Mouse (Mus musculus): ENCODE data around the gene Lrrc4. TPM values are rescaled to one million over a fixed set of nuclear protein-coding genes. Genes with fewer than 3 reads are reported as not detected.

The Lrrc4 gene
- total and polyA plus RNA-seq, 3 experiments: 0.11 TPM; not detected in 2

DNA sequence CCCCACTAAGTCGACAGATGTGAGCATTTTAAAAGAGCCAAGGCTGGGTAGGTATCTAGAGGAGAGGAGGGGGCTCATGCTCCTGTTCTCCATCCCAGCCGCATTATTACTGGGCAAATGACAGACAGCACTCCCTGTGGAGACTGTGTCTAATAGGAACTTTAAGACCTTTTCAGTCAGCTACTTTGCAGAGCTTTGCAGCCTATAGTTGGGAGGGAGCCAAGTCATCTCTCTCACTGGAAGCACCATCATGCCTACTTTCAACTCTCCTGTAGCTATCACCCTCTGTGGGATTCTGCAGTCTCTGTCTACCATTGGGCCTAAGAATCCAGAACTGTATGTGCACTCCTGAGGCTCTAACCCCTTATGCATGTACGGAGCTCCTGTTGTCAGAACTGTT lies 5.7 kb downstream of the Lrrc4 start:
- H3K4me1 ChIP-seq (ENCODE audit: insufficient read depth, low read depth, low read length): no peaks in the 10 kb centered on the region
- peaks cover 74% of the 10 kb centered on the region for H3K36me3 ChIP-seq (replicated peaks)
- TF ChIP-seq GATA2 (IDR thresholded peaks at IDR 0.05; ENCODE audit: borderline replicate concordance, low read depth, low read length): no peak
- TF ChIP-seq POLR2AphosphoS5 (IDR thresholded peaks at IDR 0.05; ENCODE audit: insufficient replicate concordance, low read depth, low read length): no peak
- no peak for TF ChIP-seq CTCF (IDR thresholded peaks at IDR 0.05; ENCODE audit: low read depth, low read length)
- TF ChIP-seq GATA1 (IDR thresholded peaks at IDR 0.05; ENCODE audit: borderline replicate concordance, low read length): no peak
- TF ChIP-seq TAL1 (conservative IDR thresholded peaks at IDR 0.05; ENCODE audit: low read depth, low read length): no peak
- no peak for DNase-seq (ENCODE audit: low spot score)
- no peak overlapping the region for H3K4me3 ChIP-seq (ENCODE audit: low read depth, low read length)
- H3K9me3 ChIP-seq (replicated peaks): peaks cover 13% of the 10 kb centered on the region
- no peaks in the 10 kb centered on the region for H3K27me3 ChIP-seq (ENCODE audit: insufficient read depth, low read length)
- ATAC-seq (ENCODE audit: extremely low read depth, insufficient number of reproducible peaks, low FRiP score, poor library complexity, severe bottlenecking): no peak

DNA sequence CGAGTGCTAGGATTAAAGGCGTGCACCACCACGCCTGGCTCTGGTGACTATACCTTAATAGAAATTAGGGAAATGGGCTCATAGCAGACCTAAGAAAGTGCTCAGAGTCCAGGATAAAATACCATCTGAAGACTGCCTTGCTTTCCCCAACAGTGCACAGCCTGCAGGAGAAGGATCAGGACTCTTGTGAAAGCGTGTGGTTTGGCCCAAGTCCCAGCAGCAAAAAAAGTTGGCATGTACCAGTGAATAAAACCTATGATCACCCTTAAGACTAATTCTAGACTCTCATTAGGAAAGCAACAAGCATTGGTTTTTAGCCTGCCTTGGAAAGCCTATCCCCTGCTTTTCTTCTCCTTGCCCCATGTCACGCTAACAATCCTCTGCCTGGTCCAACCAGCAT lies 7.7 kb downstream of the Lrrc4 start:
- Histone ChIP-seq H3K9me3 (replicated peaks) (no peaks in the 10 kb centered on the region), H3K4me1 (ENCODE audit: insufficient read depth, low read depth, low read length) (no peaks in the 10 kb centered on the region), H3K27me3 (ENCODE audit: insufficient read depth, low read length) (no peaks in the 10 kb centered on the region), H3K36me3 (replicated peaks) (peaks cover 78% of the 10 kb centered on the region), H3K4me3 (ENCODE audit: low read depth, low read length) (no peak overlapping the region)
- ATAC-seq (ENCODE audit: extremely low read depth, insufficient number of reproducible peaks, low FRiP score, poor library complexity, severe bottlenecking): no peak
- no peak for DNase-seq (ENCODE audit: low spot score)
- TF ChIP-seq TAL1 (conservative IDR thresholded peaks at IDR 0.05; ENCODE audit: low read depth, low read length) (no peak), GATA1 (IDR thresholded peaks at IDR 0.05; ENCODE audit: borderline replicate concordance, low read length) (no peak), CTCF (IDR thresholded peaks at IDR 0.05; ENCODE audit: low read depth, low read length) (no peak), POLR2AphosphoS5 (IDR thresholded peaks at IDR 0.05; ENCODE audit: insufficient replicate concordance, low read depth, low read length) (no peak), GATA2 (IDR thresholded peaks at IDR 0.05; ENCODE audit: borderline replicate concordance, low read depth, low read length) (no peak)

DNA sequence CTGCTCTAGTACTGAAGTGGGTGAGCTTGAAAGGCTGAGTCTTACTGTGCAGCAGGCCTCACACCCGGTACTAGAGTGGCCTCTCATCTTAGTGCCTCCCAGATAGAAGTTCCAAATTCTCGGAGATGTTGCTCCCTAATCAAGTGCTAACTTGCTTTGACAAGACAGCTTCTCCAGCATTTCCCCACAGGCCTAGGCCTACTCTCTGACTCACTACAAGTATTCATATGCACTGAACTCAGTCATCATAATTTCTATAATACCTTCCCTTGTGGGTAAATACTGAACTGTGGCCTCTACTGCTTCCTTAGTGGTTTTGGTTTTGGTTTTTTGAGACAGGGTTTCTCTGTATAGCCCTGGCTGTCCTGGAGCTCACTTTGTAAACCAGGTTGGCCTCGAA lies 8.2 kb downstream of the Lrrc4 start:
- Histone ChIP-seq H3K9me3 (replicated peaks) (no peaks in the 10 kb centered on the region), H3K4me3 (ENCODE audit: low read depth, low read length) (no peak overlapping the region), H3K36me3 (replicated peaks) (peaks cover 78% of the 10 kb centered on the region), H3K27me3 (ENCODE audit: insufficient read depth, low read length) (no peaks in the 10 kb centered on the region), H3K4me1 (ENCODE audit: insufficient read depth, low read depth, low read length) (no peaks in the 10 kb centered on the region)
- TF ChIP-seq GATA1 (IDR thresholded peaks at IDR 0.05; ENCODE audit: borderline replicate concordance, low read length) (no peak), GATA2 (IDR thresholded peaks at IDR 0.05; ENCODE audit: borderline replicate concordance, low read depth, low read length) (no peak), POLR2AphosphoS5 (IDR thresholded peaks at IDR 0.05; ENCODE audit: insufficient replicate concordance, low read depth, low read length) (no peak), CTCF (IDR thresholded peaks at IDR 0.05; ENCODE audit: low read depth, low read length) (no peak), TAL1 (conservative IDR thresholded peaks at IDR 0.05; ENCODE audit: low read depth, low read length) (no peak)
- DNase-seq (ENCODE audit: low spot score) (no peak), ATAC-seq (ENCODE audit: extremely low read depth, insufficient number of reproducible peaks, low FRiP score, poor library complexity, severe bottlenecking) (no peak)

DNA sequence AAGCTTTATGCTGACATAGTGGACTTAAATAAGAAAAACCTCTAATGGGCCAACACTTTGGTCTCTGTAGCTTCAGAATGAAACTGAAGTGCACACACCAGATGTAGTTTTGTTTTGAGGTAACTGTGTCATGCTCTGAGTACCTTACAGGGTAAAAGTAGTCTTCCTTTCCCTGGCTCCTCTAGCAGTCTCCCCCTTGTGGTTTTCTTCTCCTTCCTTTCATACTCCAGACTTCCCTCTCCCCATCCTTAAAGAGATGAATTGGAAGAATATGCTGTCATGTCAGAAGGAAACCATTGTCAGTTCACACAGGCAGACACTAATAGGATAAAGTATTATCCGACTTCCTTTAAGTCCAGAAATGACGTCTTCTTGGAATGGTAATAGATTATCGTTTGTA lies 9.3 kb downstream of the Lrrc4 start:
- no peak for TF ChIP-seq POLR2AphosphoS5 (IDR thresholded peaks at IDR 0.05; ENCODE audit: insufficient replicate concordance, low read depth, low read length)
- no peak for TF ChIP-seq GATA2 (IDR thresholded peaks at IDR 0.05; ENCODE audit: borderline replicate concordance, low read depth, low read length)
- no peak for TF ChIP-seq GATA1 (IDR thresholded peaks at IDR 0.05; ENCODE audit: borderline replicate concordance, low read length)
- TF ChIP-seq TAL1 (conservative IDR thresholded peaks at IDR 0.05; ENCODE audit: low read depth, low read length): no peak
- TF ChIP-seq CTCF (IDR thresholded peaks at IDR 0.05; ENCODE audit: low read depth, low read length): no peak
- ATAC-seq (ENCODE audit: extremely low read depth, insufficient number of reproducible peaks, low FRiP score, poor library complexity, severe bottlenecking): no peak
- Histone ChIP-seq H3K4me3 (ENCODE audit: low read depth, low read length) (no peak overlapping the region), H3K27me3 (ENCODE audit: insufficient read depth, low read length) (no peaks in the 10 kb centered on the region), H3K9me3 (replicated peaks) (no peaks in the 10 kb centered on the region), H3K4me1 (ENCODE audit: insufficient read depth, low read depth, low read length) (no peaks in the 10 kb centered on the region), H3K36me3 (replicated peaks) (peaks cover 79% of the 10 kb centered on the region)
- DNase-seq (ENCODE audit: low spot score): no peak

DNA sequence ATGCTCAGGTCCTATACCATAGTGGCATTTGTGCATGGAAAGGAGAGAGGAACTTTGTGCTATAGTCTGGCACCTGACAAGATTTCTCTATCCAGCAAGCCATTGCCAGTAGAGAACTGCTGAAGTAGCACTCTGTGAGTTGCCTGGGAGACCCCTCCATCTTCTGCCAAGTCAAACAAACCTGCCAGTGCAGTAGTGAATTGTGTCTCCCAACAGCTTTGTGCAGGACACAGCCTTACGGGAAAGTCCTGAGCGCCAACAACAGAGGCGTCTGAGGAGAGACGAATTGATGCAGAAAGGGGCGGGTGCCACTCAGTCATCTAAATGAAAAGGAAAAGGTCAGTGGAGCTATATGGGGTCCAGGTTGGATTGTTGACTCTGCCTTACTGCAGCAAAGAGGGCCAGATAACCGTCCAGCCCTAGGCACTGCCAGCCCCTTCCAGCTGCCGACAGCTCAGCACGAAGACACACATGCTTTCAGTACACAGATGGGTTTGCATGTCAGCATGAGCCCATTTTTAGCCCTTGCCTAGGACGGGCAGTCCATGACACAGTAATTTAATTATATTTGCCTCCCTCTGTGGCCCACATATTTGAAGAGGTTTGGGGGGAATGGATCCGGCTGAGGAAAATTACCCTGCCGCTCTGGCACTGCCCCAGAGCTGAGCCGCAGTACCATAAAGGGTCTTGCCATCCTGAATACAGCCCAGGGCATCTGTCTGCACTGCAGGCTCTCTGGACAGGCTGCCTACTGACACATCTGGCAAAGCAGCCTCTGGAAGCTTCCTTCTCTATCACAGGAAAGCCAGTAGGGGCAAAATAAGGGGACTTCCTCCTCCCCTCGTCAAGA lies 11.8 kb downstream of the Lrrc4 start:
- no peak for TF ChIP-seq GATA2 (IDR thresholded peaks at IDR 0.05; ENCODE audit: borderline replicate concordance, low read depth, low read length)
- TF ChIP-seq CTCF (IDR thresholded peaks at IDR 0.05; ENCODE audit: low read depth, low read length): no peak
- ATAC-seq (ENCODE audit: extremely low read depth, insufficient number of reproducible peaks, low FRiP score, poor library complexity, severe bottlenecking) (no peak), DNase-seq (ENCODE audit: low spot score) (no peak)
- Histone ChIP-seq H3K4me3 (ENCODE audit: low read depth, low read length) (no peak overlapping the region), H3K27me3 (ENCODE audit: insufficient read depth, low read length) (no peaks in the 10 kb centered on the region), H3K4me1 (ENCODE audit: insufficient read depth, low read depth, low read length) (no peaks in the 10 kb centered on the region), H3K9me3 (replicated peaks) (no peaks in the 10 kb centered on the region), H3K36me3 (replicated peaks) (peaks cover 82% of the 10 kb centered on the region)

DNA sequence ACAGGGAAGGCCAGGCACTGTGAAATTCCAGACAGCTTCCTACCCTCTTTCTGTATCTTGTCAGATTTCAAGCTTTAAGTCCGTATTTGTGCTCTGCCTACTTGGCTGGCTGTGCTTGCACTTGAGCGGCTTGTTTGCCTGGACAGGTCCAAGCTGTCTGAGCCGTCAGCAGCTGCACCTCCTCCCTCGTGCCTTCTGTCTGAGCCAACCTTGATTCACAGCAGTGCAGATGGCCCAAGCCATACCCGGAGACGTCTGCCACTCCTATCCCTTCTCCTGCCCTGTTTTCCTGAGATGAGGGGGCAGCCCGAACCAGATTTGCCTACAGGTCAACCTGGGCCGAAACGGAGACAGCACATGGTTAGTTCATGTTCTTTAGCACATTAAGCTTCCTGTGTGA lies 14.5 kb downstream of the Lrrc4 start:
- TF ChIP-seq GATA1 (IDR thresholded peaks at IDR 0.05; ENCODE audit: borderline replicate concordance, low read length) (no peak), CTCF (IDR thresholded peaks at IDR 0.05; ENCODE audit: low read depth, low read length) (no peak)
- peaks cover 85% of the 10 kb centered on the region for H3K36me3 ChIP-seq (replicated peaks)
- H3K4me1 ChIP-seq (ENCODE audit: insufficient read depth, low read depth, low read length): no peaks in the 10 kb centered on the region; the same call in 1 of the 2 replicates
- H3K9me3 ChIP-seq (replicated peaks): no peaks in the 10 kb centered on the region
- H3K27me3 ChIP-seq (ENCODE audit: insufficient read depth, low read length): no peaks in the 10 kb centered on the region
- no peak for DNase-seq (ENCODE audit: low spot score)
- H3K4me3 ChIP-seq (ENCODE audit: low read depth, low read length): no peak overlapping the region
- ATAC-seq (ENCODE audit: extremely low read depth, insufficient number of reproducible peaks, low FRiP score, poor library complexity, severe bottlenecking): no peak
